Mouse (Mus musculus): ENCODE results near the gene Fxyd7. TPM values are rescaled to one million over a fixed set of nuclear protein-coding genes. Genes with fewer than 3 reads are reported as not detected.

The Fxyd7 gene
- total RNA-seq, 2 experiments from 2014 or later: 1.4 to 1.6 TPM

GRCm38 (mm10) chr7:31073546-31073945, 22.3 kb upstream of the Fxyd7 start:
- no peak for DNase-seq
- intact Hi-C loops (cut with DNase I): no loop called here
- H3K27ac ChIP-seq: peak overlapping the region; percentile 38; the same call in 1 of the 2 replicates
- H3K4me3 ChIP-seq: no peak overlapping the region
- TF ChIP-seq CTCF (IDR thresholded peaks at IDR 0.05): no peak

DNA sequence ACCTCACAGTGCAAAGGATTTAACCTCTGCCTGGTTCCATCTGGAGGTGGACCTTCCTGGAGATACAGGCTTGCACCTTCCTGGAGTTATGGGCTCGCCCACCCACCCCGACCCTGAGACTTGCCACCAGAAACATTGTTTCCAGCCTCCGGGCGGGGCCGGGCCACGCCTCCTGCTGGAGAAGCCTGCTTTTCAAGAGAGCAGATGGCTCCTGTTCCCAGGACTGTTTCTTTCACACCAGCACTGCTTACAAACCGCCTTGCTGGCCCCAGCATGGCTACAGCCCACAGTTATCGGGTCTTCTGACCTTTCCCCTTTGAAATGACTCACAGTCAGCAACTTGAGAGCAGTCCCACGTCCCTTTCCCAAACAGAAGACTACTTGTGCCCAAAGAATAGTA, 21.1 kb upstream of the Fxyd7 start:
- H3K4me3 ChIP-seq: no peak overlapping the region
- intact Hi-C loops (cut with DNase I): no loop called here
- no peak overlapping the region; the same call in 1 of the 2 replicates for H3K27ac ChIP-seq
- no peak for TF ChIP-seq CTCF (IDR thresholded peaks at IDR 0.05)
- no peak for DNase-seq

- TF ChIP-seq CTCF (IDR thresholded peaks at IDR 0.05): no peak
- no peak overlapping the region for H3K4me3 ChIP-seq
- intact Hi-C loops (cut with DNase I): no loop called here
- DNase-seq: no peak
- no peak overlapping the region for H3K27ac ChIP-seq
Measured at GRCm38 (mm10) chr7:31070324-31070723, 19.1 kb upstream of the Fxyd7 start.

DNA sequence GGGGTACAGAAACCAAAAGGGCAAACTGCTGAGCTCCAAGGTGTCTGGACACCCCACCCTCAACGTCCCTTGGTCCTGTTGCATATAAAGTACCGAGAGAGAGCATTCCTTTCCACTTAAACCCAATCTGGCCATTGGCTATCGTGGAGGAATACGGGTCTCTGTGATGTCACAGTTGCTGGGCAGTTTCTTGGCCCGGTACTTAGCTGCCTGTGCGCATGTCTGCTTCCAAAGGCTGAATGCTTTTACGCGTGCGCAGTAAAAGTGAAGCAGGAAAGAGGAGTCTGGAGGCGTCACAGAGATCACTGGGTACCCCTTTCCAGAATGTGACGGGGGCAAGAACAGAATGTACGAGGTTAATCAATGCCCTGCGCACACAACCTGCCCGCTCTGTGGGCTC, 18.2 kb upstream of the Fxyd7 start:
- Histone ChIP-seq H3K4me3 (no peak overlapping the region), H3K27ac (no peak overlapping the region)
- intact Hi-C loops (cut with DNase I): no loop called here
- TF ChIP-seq CTCF (IDR thresholded peaks at IDR 0.05): no peak
- no peak for DNase-seq

- H3K4me3 ChIP-seq: no peak overlapping the region
- intact Hi-C loops (cut with DNase I): no loop called here
- peak; percentile 53 for DNase-seq
- peak overlapping the region; percentile 9 for H3K27ac ChIP-seq
- no peak for TF ChIP-seq CTCF (IDR thresholded peaks at IDR 0.05)
Measured at GRCm38 (mm10) chr7:31067836-31068235, 16.6 kb upstream of the Fxyd7 start.

- no peak for TF ChIP-seq CTCF (IDR thresholded peaks at IDR 0.05)
- Histone ChIP-seq H3K4me3 (no peak overlapping the region), H3K27ac (peak overlapping the region; percentile 24; the same call in 1 of the 2 replicates)
- no peak for DNase-seq
- intact Hi-C loops (cut with DNase I): no loop called here
Measured at GRCm38 (mm10) chr7:31063074-31063560, 11.8 kb upstream of the Fxyd7 start.

- TF ChIP-seq CTCF (IDR thresholded peaks at IDR 0.05): no peak
- intact Hi-C loops (cut with DNase I): no loop called here
- peak overlapping the region; percentile 54 for H3K4me3 ChIP-seq
- no peak for DNase-seq
- peak overlapping the region; percentile 80 for H3K27ac ChIP-seq
Measured at GRCm38 (mm10) chr7:31060621-31061010, 9.3 kb upstream of the Fxyd7 start.

- Histone ChIP-seq H3K27ac (peak overlapping the region; percentile 80), H3K4me3 (peak overlapping the region; percentile 54)
- peak; percentile 31 for DNase-seq
- intact Hi-C loops (cut with DNase I): loop anchor here (1.0 to 10.0 kb wide), 4 partner anchors 19 to 112 kb away; partner anchors contain the start of gene Gramd1a
- TF ChIP-seq CTCF (IDR thresholded peaks at IDR 0.05): no peak
Measured at GRCm38 (mm10) chr7:31059919-31060620, 8.8 kb upstream of the Fxyd7 start.

- no peak; the same call in none of the 2 replicates for TF ChIP-seq CTCF (IDR thresholded peaks at IDR 0.05)
- peak within 1 kb of the TSS; percentile 99 for H3K27ac ChIP-seq
- intact Hi-C loops (cut with DNase I): loop anchor here (1.0 to 10.0 kb wide), 4 partner anchors 20 to 113 kb away; partner anchors contain the start of gene Gramd1a
- H3K4me3 ChIP-seq: peak within 1 kb of the TSS; percentile 54
- peak; percentile 93 for DNase-seq
Measured at GRCm38 (mm10) chr7:31059108-31059507, 7.8 kb upstream of the Fxyd7 start, which contains the start of gene Lgi4. Gene Lgi4, plus strand, starts transcription at chr7:31059342.

GRCm38 (mm10) chr7:31058211-31058610, 6.9 kb upstream of the Fxyd7 start:
- TF ChIP-seq CTCF (IDR thresholded peaks at IDR 0.05): no peak
- peak overlapping the region; percentile 99 for H3K27ac ChIP-seq
- no peak overlapping the region for H3K4me3 ChIP-seq
- intact Hi-C loops (cut with DNase I): loop anchor here (2.0 to 10.0 kb wide), 3 partner anchors 21 to 114 kb away; partner anchors contain the start of gene Gramd1a
- no peak for DNase-seq

DNA sequence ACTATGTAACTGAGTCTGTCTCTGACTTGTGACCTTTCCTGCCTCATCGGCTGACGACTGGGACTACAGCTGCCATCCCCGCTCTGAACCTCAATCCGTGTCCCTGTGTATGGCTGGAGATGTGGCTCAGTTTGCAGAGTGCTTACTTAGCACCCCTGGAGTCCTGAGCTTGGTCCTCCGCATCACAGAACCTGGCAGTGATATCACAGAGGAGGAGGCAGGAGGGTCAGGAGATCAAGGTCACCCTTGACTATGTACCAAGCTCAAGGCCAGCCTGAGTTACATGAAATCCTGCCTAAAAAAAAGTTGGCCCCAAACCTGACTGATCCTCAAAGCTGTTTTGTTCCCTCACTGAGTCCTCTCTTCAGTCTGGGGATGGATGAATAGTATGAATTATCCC, 6.5 kb upstream of the Fxyd7 start:
- Histone ChIP-seq H3K4me3 (no peak overlapping the region), H3K27ac (peak overlapping the region; percentile 99)
- intact Hi-C loops (cut with DNase I): loop anchor here (2.0 to 10.0 kb wide), 3 partner anchors 21 to 115 kb away; partner anchors contain the start of gene Gramd1a
- peak; percentile 44 for DNase-seq
- no peak for TF ChIP-seq CTCF (IDR thresholded peaks at IDR 0.05)

DNA sequence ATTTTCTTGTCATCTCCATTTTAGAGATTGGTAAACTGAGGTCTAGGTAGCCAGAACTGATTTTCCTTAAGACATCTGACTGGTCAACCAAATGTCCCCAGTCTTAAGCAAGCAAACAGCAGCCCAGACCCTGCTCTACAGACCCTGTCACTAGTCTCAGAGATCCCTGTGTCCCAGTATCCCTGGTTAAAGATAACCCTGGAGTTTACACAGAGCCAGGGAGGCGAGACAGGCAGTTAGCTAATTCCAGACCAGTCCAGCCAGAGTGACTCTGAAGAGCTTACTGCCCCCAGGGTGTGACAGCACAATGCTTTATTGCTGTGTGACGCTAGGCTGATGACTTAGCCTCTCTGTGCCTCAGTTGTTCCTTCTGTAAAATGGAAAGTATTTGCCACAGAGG, 5.8 kb upstream of the Fxyd7 start, which contains the start of gene Fxyd1:
TSS of gene Fxyd1 (minus strand) at position 129 of the 400 bp plus-strand sequence.
- TF ChIP-seq CTCF (IDR thresholded peaks at IDR 0.05): no peak
- no peak within 1 kb of the TSS; the same call in 1 of the 2 replicates for H3K4me3 ChIP-seq
- H3K27ac ChIP-seq: peak within 1 kb of the TSS; percentile 99
- intact Hi-C loops (cut with DNase I): loop anchor here (5.0 to 10.0 kb wide), 2 partner anchors 98 to 115 kb away; partner anchors contain the start of gene Gramd1a
- DNase-seq: no peak

DNA sequence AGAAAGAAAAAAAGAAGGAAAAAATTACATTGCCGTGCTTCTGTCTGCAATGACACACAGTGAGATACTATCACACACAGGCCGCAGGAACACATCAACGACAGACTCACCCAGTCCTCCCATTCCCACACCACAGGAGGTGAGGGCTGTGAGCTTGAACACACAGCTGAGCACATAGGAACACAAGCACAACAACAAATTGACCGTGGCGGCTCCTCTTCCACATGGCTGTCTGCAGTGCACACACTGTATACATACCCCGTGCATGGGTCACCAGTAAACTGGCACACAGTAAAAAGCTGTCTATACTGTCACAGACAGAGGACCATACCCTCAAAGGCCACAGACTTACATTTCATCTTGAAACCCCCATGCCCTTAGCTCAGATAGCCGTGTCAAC, 5.2 kb upstream of the Fxyd7 start:
- peak overlapping the region; percentile 99 for H3K27ac ChIP-seq
- intact Hi-C loops (cut with DNase I): loop anchor here (5.0 to 10.0 kb wide), 2 partner anchors 98 to 116 kb away; partner anchors contain the start of gene Gramd1a
- H3K4me3 ChIP-seq: no peak overlapping the region
- TF ChIP-seq CTCF (IDR thresholded peaks at IDR 0.05): no peak
- no peak for DNase-seq
